Mouse (Mus musculus) c-Kit-positive CD71-positive TER-119-negative erythroid progenitor cells, embryonic 14.5 days (primary cell): ENCODE data around the gene Cttnbp2.

Experiments used
- DNase-seq: peaks from one replicate; pipeline ENCODE4 v3.0.0-alpha.2; 2013; ENCODE audit warnings: low read depth

Gene Cttnbp2

GRCm38 (mm10) chr6:18467777-18468176, 46.9 kb downstream of the Cttnbp2 start:
- DNase-seq, result no peak

GRCm38 (mm10) chr6:18466227-18466626, 48.4 kb downstream of the Cttnbp2 start:
- DNase-seq, result no peak

GRCm38 (mm10) chr6:18465626-18466025, 49.0 kb downstream of the Cttnbp2 start:
- DNase-seq, result no peak

GRCm38 (mm10) chr6:18459657-18460056, 55.0 kb downstream of the Cttnbp2 start:
- DNase-seq, result no peak

- DNase-seq, result no peak
Measured at GRCm38 (mm10) chr6:18450551-18451193, 64.0 kb downstream of the Cttnbp2 start.

- DNase-seq, result no peak
Measured at GRCm38 (mm10) chr6:18448078-18448477, 66.6 kb downstream of the Cttnbp2 start.

- no peak for DNase-seq
Measured at GRCm38 (mm10) chr6:18446917-18447316, 67.7 kb downstream of the Cttnbp2 start.

- DNase-seq, result no peak
Measured at GRCm38 (mm10) chr6:18446359-18446758, 68.3 kb downstream of the Cttnbp2 start.

- DNase-seq, result no peak
Measured at GRCm38 (mm10) chr6:18445747-18446146, 68.9 kb downstream of the Cttnbp2 start.

GRCm38 (mm10) chr6:18442303-18442702, 72.3 kb downstream of the Cttnbp2 start:
- DNase-seq, result no peak

GRCm38 (mm10) chr6:18440918-18441532, 73.6 kb downstream of the Cttnbp2 start:
- no peak for DNase-seq

- DNase-seq, result no peak
Measured at GRCm38 (mm10) chr6:18436127-18436812, 78.4 kb downstream of the Cttnbp2 start.

GRCm38 (mm10) chr6:18434828-18435531, 79.7 kb downstream of the Cttnbp2 start:
- DNase-seq, result peak; percentile 56

GRCm38 (mm10) chr6:18434355-18434754, 80.3 kb downstream of the Cttnbp2 start:
- no peak for DNase-seq

- no peak for DNase-seq
Measured at GRCm38 (mm10) chr6:18432362-18432761, 82.3 kb downstream of the Cttnbp2 start.

GRCm38 (mm10) chr6:18431891-18432290, 82.8 kb downstream of the Cttnbp2 start:
- no peak for DNase-seq

- DNase-seq, result no peak
Measured at GRCm38 (mm10) chr6:18430062-18430461, 84.6 kb downstream of the Cttnbp2 start.

- no peak for DNase-seq
Measured at GRCm38 (mm10) chr6:18424822-18425221, 89.8 kb downstream of the Cttnbp2 start.

- no peak for DNase-seq
Measured at GRCm38 (mm10) chr6:18424367-18424766, 90.3 kb downstream of the Cttnbp2 start.

GRCm38 (mm10) chr6:18423112-18423511, 91.5 kb downstream of the Cttnbp2 start:
- DNase-seq, result no peak

GRCm38 (mm10) chr6:18421561-18421960, 93.1 kb downstream of the Cttnbp2 start:
- DNase-seq, result no peak

GRCm38 (mm10) chr6:18420660-18421059, 94.0 kb downstream of the Cttnbp2 start:
- DNase-seq, result no peak
